Comparison of ENCODE assay signal across 19 mouse cellular contexts in genomic region chr10:31257611-31258010, GRCm38 (mm10). TPM values are rescaled to one million over a fixed set of nuclear protein-coding genes. Genes with fewer than 3 reads are reported as not detected.
DNase-seq lines count a peak whose midpoint lies in the region; ATAC-seq and TF ChIP-seq lines count a peak whose summit lies in the region.
"Had no signal": no experiment of that assay in that cellular context is flagged by ENCODE, and none has a peak within 500 bp of the region (broad histone marks: within the 10 kb centered on the region; RNA-seq: fewer than 3 reads in every experiment).

No protein-coding gene starts in this region.

- WGBS in heart, embryonic 12.5 days: 76% methylated on average over 1 of the region's 1 CpGs
- 74% methylated on average over 1 of the region's 1 CpGs for WGBS in intestine, embryonic 14.5 days
- WGBS in intestine, postnatal 0 days: 80% methylated on average over 1 of the region's 1 CpGs

- no peak for DNase-seq in heart, adult 9 months (ENCODE audit: low spot score in 2 of 2)
- no peak for DNase-seq in intestine, embryonic 14.5 days (ENCODE audit: low spot score)
- DNase-seq in 3T3-L1 (ENCODE audit: low read depth, low spot score): peak; percentile 59
- DNase-seq in thymus, postnatal 0 days (ENCODE audit: low spot score): no peak
- DNase-seq: adrenal gland, adult 8-10 months; adrenal gland, postnatal 36 days; cerebellum, adult 11 months; cerebellum, adult 8-10 months; cerebellum, postnatal 14 days; embryo, embryonic 11 days; gastrocnemius, postnatal 10 days; kidney, adult 18-20 months had no signal

- no peaks in the 10 kb centered on the region for H3K36me3 ChIP-seq in heart, embryonic 12.5 days
- no peaks in the 10 kb centered on the region for H3K36me3 ChIP-seq in intestine, embryonic 14.5 days (ENCODE audit: control insufficient read depth, insufficient read depth, low read length)
- no peaks in the 10 kb centered on the region for H3K36me3 ChIP-seq in intestine, postnatal 0 days (ENCODE audit: control insufficient read depth, insufficient read depth)
- H3K36me3 ChIP-seq: embryonic facial prominence, embryonic 15.5 days; forebrain, embryonic 15.5 days; hindbrain, embryonic 10.5 days had no signal

- H3K27me3 ChIP-seq in heart, embryonic 12.5 days (replicated peaks): no peaks in the 10 kb centered on the region
- no peaks in the 10 kb centered on the region for H3K27me3 ChIP-seq in intestine, embryonic 14.5 days (replicated peaks; ENCODE audit: control insufficient read depth, insufficient read depth, low read length)
- no peaks in the 10 kb centered on the region for H3K27me3 ChIP-seq in intestine, postnatal 0 days (replicated peaks; ENCODE audit: control insufficient read depth, insufficient read depth, low read length)
- H3K27me3 ChIP-seq: embryonic facial prominence, embryonic 15.5 days; forebrain, embryonic 15.5 days had no signal

- peaks cover 31% of the 10 kb centered on the region for H3K4me1 ChIP-seq in heart, embryonic 12.5 days (replicated peaks)
- 0 out of 2 replicates have a peak, but pooled peaks cover 3% of the 10 kb centered on the region for H3K4me1 ChIP-seq in intestine, embryonic 14.5 days (replicated peaks; ENCODE audit: control insufficient read depth, insufficient read depth, low read length)
- no peaks in the 10 kb centered on the region for H3K4me1 ChIP-seq in intestine, postnatal 0 days (replicated peaks; ENCODE audit: control insufficient read depth, insufficient read depth, low read length)
- H3K4me1 ChIP-seq in brown adipose tissue, adult 24 weeks (ENCODE audit: control insufficient read depth, insufficient read depth, insufficient read length, low read length): peaks cover 4% of the 10 kb centered on the region
- H3K4me1 ChIP-seq: embryonic facial prominence, embryonic 15.5 days; forebrain, embryonic 15.5 days had no signal

- TF ChIP-seq CTCF in intestine, postnatal 0 days (IDR thresholded peaks at IDR 0.05; ENCODE audit: low read depth): no peak

- H3K9me3 ChIP-seq in heart, embryonic 12.5 days (replicated peaks): no peaks in the 10 kb centered on the region
- H3K9me3 ChIP-seq in intestine, embryonic 14.5 days (ENCODE audit: control insufficient read depth, low read length): no peaks in the 10 kb centered on the region
- H3K9me3 ChIP-seq in intestine, postnatal 0 days (ENCODE audit: control insufficient read depth): no peaks in the 10 kb centered on the region
- H3K9me3 ChIP-seq: embryonic facial prominence, embryonic 15.5 days; forebrain, embryonic 15.5 days; hindbrain, embryonic 10.5 days had no signal

- H3K9ac ChIP-seq in heart, embryonic 12.5 days: no peak overlapping the region
- H3K9ac ChIP-seq in intestine, embryonic 14.5 days (ENCODE audit: low read length): no peak overlapping the region
- H3K9ac ChIP-seq in intestine, postnatal 0 days (ENCODE audit: low read depth, low read length): no peak overlapping the region
- H3K9ac ChIP-seq: embryonic facial prominence, embryonic 15.5 days; forebrain, embryonic 15.5 days; hindbrain, embryonic 14.5 days had no signal

- no peak overlapping the region for H3K4me2 ChIP-seq in heart, embryonic 12.5 days
- no peak overlapping the region for H3K4me2 ChIP-seq in intestine, embryonic 14.5 days (ENCODE audit: low read length)
- no peak overlapping the region for H3K4me2 ChIP-seq in intestine, postnatal 0 days (replicated peaks; ENCODE audit: low read depth)
- H3K4me2 ChIP-seq: embryonic facial prominence, embryonic 15.5 days; forebrain, embryonic 15.5 days; hindbrain, embryonic 14.5 days had no signal

- ATAC-seq in heart, embryonic 12.5 days (ENCODE audit: insufficient number of reproducible peaks, low FRiP score): no peak
- ATAC-seq in intestine, embryonic 14.5 days (replicated peaks; ENCODE audit: low FRiP score, low TSS enrichment, low read depth): no peak
- no peak for ATAC-seq in intestine, postnatal 0 days
- ATAC-seq: forebrain, embryonic 15.5 days had no signal

- H3K27ac ChIP-seq in heart, embryonic 12.5 days (ENCODE audit: poor library complexity, severe bottlenecking): peak overlapping the region; percentile 60; the same call in 1 of the 2 replicates
- H3K27ac ChIP-seq in intestine, embryonic 14.5 days (ENCODE audit: low read depth): 0 out of 2 replicates have a peak overlapping the region, but pooled peaks have one; percentile 8
- no peak overlapping the region for H3K27ac ChIP-seq in intestine, postnatal 0 days (ENCODE audit: low read depth, low read length)
- H3K27ac ChIP-seq in brown adipose tissue, adult 24 weeks (replicated peaks; ENCODE audit: low read depth, low read length): peak overlapping the region; percentile 24; the same call in 1 of the 2 replicates
- H3K27ac ChIP-seq: embryonic facial prominence, embryonic 15.5 days; forebrain, embryonic 15.5 days; hindbrain, embryonic 10.5 days; hindbrain, embryonic 14.5 days had no signal

- no peak overlapping the region for H3K4me3 ChIP-seq in heart, embryonic 12.5 days
- H3K4me3 ChIP-seq in intestine, embryonic 14.5 days (ENCODE audit: low read depth, low read length): no peak overlapping the region
- H3K4me3 ChIP-seq in intestine, postnatal 0 days (ENCODE audit: low read depth, low read length): no peak overlapping the region
- H3K4me3 ChIP-seq in brown adipose tissue, adult 24 weeks (ENCODE audit: insufficient read depth, low read depth, low read length): no peak overlapping the region
- H3K4me3 ChIP-seq: embryonic facial prominence, embryonic 15.5 days; forebrain, embryonic 15.5 days; hindbrain, embryonic 10.5 days had no signal

RNA-seq across cellular contexts. Expression of gene Hddc2, which starts 55.6 kb away (rescaled TPM):
- 49.9 and 53.4 TPM in 2 replicates for polyA plus RNA-seq in heart, embryonic 12.5 days (2016; fragmentation: Nextera tagmentation; extraction: Ambion mirVana)
- polyA plus RNA-seq in intestine, embryonic 14.5 days (2014; fragmentation: Nextera tagmentation; extraction: Ambion mirVana): 78.8 and 91.0 TPM in 2 replicates
- 30.2 and 32.4 TPM in 2 replicates for polyA plus RNA-seq in intestine, postnatal 0 days (2015; fragmentation: Nextera tagmentation; extraction: Ambion mirVana)
- 38.3 and 50.0 TPM in 2 replicates for polyA plus RNA-seq in brown adipose tissue, adult 24 weeks (2012; ENCODE audit: insufficient read depth, insufficient read length, missing spikeins)
- 78.3 and 78.5 TPM in 2 replicates for polyA plus RNA-seq in thymus, postnatal 0 days (2015; fragmentation: Nextera tagmentation; extraction: Ambion mirVana)
